Mouse (Mus musculus) granulocyte monocyte progenitor cell, adult 5-6 weeks (primary cell): ENCODE data around the gene Erfe. TPM values are rescaled to one million over a fixed set of nuclear protein-coding genes. Genes with fewer than 3 reads are reported as not detected.

Experiments used
- ATAC-seq: replicated peaks from 2 replicates; pipeline ENCODE4 v1.8.0; 2016; ENCODE audit warnings: mild to moderate bottlenecking, moderate TSS enrichment, inconsistent platforms; ENCODE audit not compliant: poor library complexity, severe bottlenecking
- total RNA-seq, 2 experiments: library from RNA; stranded (forward) in 1 of 2; stranded (reverse) in 1 of 2; fragments of 200-712, 200-1000 nt in 1 of 2; fragments of >200 nt in 1 of 2; fragmentation: Nextera tagmentation in 1 of 2; gene quantifications; 2 replicates each; pipeline ENCODE4 v1.2.3; 2014 to 2017

Erfe gene
- total RNA-seq, 2 experiments from 2014 or later = 0.24 TPM; not detected in 1

DNA sequence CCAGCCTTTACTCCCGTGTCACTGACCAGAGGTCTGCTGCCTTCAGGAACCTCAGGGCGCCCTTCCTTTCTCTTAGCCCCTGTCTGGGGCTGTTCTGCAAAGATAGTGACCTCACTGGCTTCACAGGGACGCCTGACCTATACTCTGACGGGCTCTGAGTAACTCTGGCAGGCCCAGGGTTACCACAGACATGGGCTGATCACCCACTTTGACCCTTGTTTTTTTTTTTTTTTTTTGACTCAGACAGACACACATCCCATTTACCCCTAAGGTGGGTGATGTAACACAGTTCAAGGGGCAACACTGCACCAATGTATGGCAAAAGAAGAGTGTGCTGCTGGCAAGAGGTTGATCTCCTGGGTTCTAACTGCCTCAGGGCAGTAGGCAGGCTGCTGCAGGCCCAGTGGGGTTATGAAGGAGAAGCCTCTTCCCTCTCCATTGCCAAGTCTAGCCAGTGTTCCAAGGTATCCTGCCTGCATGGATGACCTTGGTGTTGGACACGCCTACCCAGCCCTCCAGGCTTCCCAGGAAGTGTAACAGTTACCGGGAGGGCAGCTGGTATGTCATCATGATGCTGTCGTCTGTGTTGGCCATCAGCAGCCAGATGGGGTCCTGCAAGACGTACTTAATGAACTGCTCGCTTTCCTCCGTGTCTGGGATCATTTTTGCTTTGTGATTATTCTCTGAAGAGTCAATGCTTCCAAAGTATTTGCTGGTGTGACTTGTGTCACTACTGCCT is 53.8 kb downstream of the Erfe start:
- ATAC-seq = no peak

DNA sequence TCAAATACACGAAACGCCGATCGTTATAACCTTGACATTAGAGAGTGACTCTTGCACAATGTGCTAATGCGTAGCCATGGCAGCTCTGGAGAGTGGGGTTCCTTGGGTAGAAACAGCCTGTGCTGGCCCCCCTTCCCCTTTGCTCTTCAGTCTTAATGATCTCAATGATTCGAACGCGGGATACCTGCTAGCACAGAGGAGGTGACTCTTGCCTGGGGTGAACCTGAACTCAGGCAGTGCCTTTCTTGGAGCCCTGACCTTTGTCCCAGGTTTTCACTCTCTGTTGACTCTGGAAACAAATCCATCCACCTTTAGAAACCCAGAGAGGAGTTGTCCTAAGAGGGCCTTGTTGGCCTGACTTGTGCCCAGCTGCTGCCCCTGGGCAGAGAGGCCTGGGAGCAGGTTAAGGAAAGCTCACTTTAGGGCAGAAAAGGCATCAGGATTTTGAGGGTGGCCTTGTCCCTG is 54.4 kb downstream of the Erfe start:
- no peak for ATAC-seq

Other genes starting within 250 kb of the Erfe start
- 1.1 and 9.6 TPM in 2 replicates for gene Rbm44, start 221.3 kb upstream of the Erfe start, total RNA-seq (2014; fragmentation: Nextera tagmentation)
- 5.2 and 7.8 TPM in 2 replicates for gene Rbm44, start 221.3 kb upstream of the Erfe start, total RNA-seq (2017)
- 160 and 199 TPM in 2 replicates for gene Ramp1, start 186.6 kb upstream of the Erfe start, total RNA-seq (2014; fragmentation: Nextera tagmentation)
- 179 and 199 TPM in 2 replicates for gene Ramp1, start 186.6 kb upstream of the Erfe start, total RNA-seq (2017)
- gene Ube2f, start 116.1 kb upstream of the Erfe start, total RNA-seq (2014; fragmentation: Nextera tagmentation) = 80.4 and 94.7 TPM in 2 replicates
- gene Ube2f, start 116.1 kb upstream of the Erfe start, total RNA-seq (2017) = 40.4 and 50.5 TPM in 2 replicates
- 31.6 and 39.5 TPM in 2 replicates for gene Scly, start 68.1 kb upstream of the Erfe start, total RNA-seq (2014; fragmentation: Nextera tagmentation)
- 20.9 and 21.8 TPM in 2 replicates for gene Scly, start 68.1 kb upstream of the Erfe start, total RNA-seq (2017)
- 0.17 and 0.95 TPM in 2 replicates for gene Espnl, start 44.4 kb upstream of the Erfe start, total RNA-seq (2014; fragmentation: Nextera tagmentation)
- 0.22 and 0.26 TPM in 2 replicates for gene Espnl, start 44.4 kb upstream of the Erfe start, total RNA-seq (2017)
- gene Klhl30, start 15.4 kb upstream of the Erfe start, total RNA-seq (2014; fragmentation: Nextera tagmentation) = not detected in 2 replicates
- not detected in 2 replicates for gene Klhl30, start 15.4 kb upstream of the Erfe start, total RNA-seq (2017)
- 108 and 113 TPM in 2 replicates for gene Ilkap, start 32.4 kb downstream of the Erfe start, total RNA-seq (2014; fragmentation: Nextera tagmentation)
- 109 and 111 TPM in 2 replicates for gene Ilkap, start 32.4 kb downstream of the Erfe start, total RNA-seq (2017)
- 45.9 and 51.9 TPM in 2 replicates for gene Hes6, start 47.6 kb downstream of the Erfe start, total RNA-seq (2014; fragmentation: Nextera tagmentation)
- 29.1 TPM in 2 replicates for gene Hes6, start 47.6 kb downstream of the Erfe start, total RNA-seq (2017)
- gene Per2, start 92.9 kb downstream of the Erfe start, total RNA-seq (2014; fragmentation: Nextera tagmentation) = 4.3 and 7.8 TPM in 2 replicates
- 3.2 and 8.7 TPM in 2 replicates for gene Per2, start 92.9 kb downstream of the Erfe start, total RNA-seq (2017)
- 5.2 and 7.0 TPM in 2 replicates for gene Traf3ip1, start 128.2 kb downstream of the Erfe start, total RNA-seq (2014; fragmentation: Nextera tagmentation)
- gene Traf3ip1, start 128.2 kb downstream of the Erfe start, total RNA-seq (2017) = 4.6 and 5.6 TPM in 2 replicates
- gene Asb1, start 174.1 kb downstream of the Erfe start, total RNA-seq (2014; fragmentation: Nextera tagmentation) = 4.2 and 8.1 TPM in 2 replicates
- gene Asb1, start 174.1 kb downstream of the Erfe start, total RNA-seq (2017) = 7.9 and 12.2 TPM in 2 replicates